Mouse (Mus musculus) spleen, adult 2 months (tissue): Measurements from ENCODE around the gene Gmds. TPM values are rescaled to one million over a fixed set of nuclear protein-coding genes. Genes with fewer than 3 reads are reported as not detected.

Experiments used
- DNase-seq, 2 experiments: peaks; one replicate each; pipeline versions ENCODE4 v3.0.0 to v3.0.0-alpha.2; 2012 to 2021; ENCODE audit warnings: low spot score in 2 of 2, low read depth in 1 of 2
- H3K27ac ChIP-seq: fragments of 200-500 bp; 2 replicates; pipeline ENCODE4 v1.5.1; 2012; ENCODE audit warnings: low read length, inconsistent platforms; ENCODE audit not compliant: insufficient read depth
- H3K27me3 ChIP-seq: fragments of 200-500 bp; 2 replicates; pipeline ENCODE4 v1.6.1; 2012; ENCODE audit warnings: mild to moderate bottlenecking, moderate library complexity, low read length, inconsistent platforms; ENCODE audit not compliant: control insufficient read depth, insufficient read depth
- H3K36me3 ChIP-seq: fragments of 200-500 bp; 2 replicates; pipeline ENCODE4 v1.6.1; 2012; ENCODE audit warnings: mild to moderate bottlenecking, low read length, inconsistent platforms; ENCODE audit not compliant: control insufficient read depth, insufficient read depth
- H3K4me1 ChIP-seq: fragments of 200-500 bp; 2 replicates; pipeline ENCODE4 v1.6.1; 2011; ENCODE audit warnings: inconsistent platforms; ENCODE audit not compliant: control insufficient read depth, insufficient read depth, insufficient read length
- H3K4me3 ChIP-seq: fragments of 200-500 bp; 2 replicates; pipeline ENCODE4 v1.5.1; 2011; ENCODE audit warnings: mild to moderate bottlenecking, inconsistent platforms; ENCODE audit not compliant: insufficient read depth, insufficient read length; ENCODE audit errors: extremely low read depth
- CTCF ChIP-seq: fragments of 200-500 bp; IDR thresholded peaks from 2 replicates; pipeline ENCODE4 v1.5.1; 2011; ENCODE audit warnings: mild to moderate bottlenecking, inconsistent platforms; ENCODE audit not compliant: insufficient read depth, insufficient read length, insufficient replicate concordance; ENCODE audit errors: extremely low read depth
- POLR2A ChIP-seq: fragments of 200-500 bp; IDR thresholded peaks from 2 replicates; pipeline ENCODE4 v1.6.1; 2011; ENCODE audit warnings: low read depth, low read length, inconsistent platforms
- WGBS: fragments of 180-500 bp; shearing (Covaris S2); methylation state at CpG from one replicate; pipeline ENCODE4 v1.1.7; 2018; 5-methylcytosine and 5-hydroxymethylcytosine counted together
- polyA plus RNA-seq: library from polyadenylated mRNA; depleted of rRNA; stranded (reverse); fragments of >200 nt; gene quantifications from 2 replicates; pipeline ENCODE4 v1.2.3, GENCODE M21; 2012

The Gmds gene
- polyA plus RNA-seq, 1 experiment, result 7.9 TPM

- DNase-seq, result no peak
- TF ChIP-seq POLR2A (no peak), CTCF (no peak)
- Histone ChIP-seq H3K4me3 (no peak overlapping the region), H3K4me1 (no peaks in the 10 kb centered on the region), H3K27me3 (no peaks in the 10 kb centered on the region), H3K27ac (no peak overlapping the region), H3K36me3 (no peaks in the 10 kb centered on the region)
- 35% methylated on average over 16 of the region's 16 CpGs for WGBS
Observed at GRCm38 (mm10) chr13:31820587-31821017, 517.9 kb downstream of the Gmds start.

GRCm38 (mm10) chr13:31819664-31820405 lies 518.7 kb downstream of the Gmds start:
- no peaks in the 10 kb centered on the region for H3K4me1 ChIP-seq
- no peaks in the 10 kb centered on the region for H3K27me3 ChIP-seq
- 87% methylated on average over 14 of the region's 14 CpGs for WGBS
- no peaks in the 10 kb centered on the region for H3K36me3 ChIP-seq
- DNase-seq, result no peak
- TF ChIP-seq POLR2A (no peak), CTCF (no peak)
- no peak overlapping the region for H3K4me3 ChIP-seq
- H3K27ac ChIP-seq, result no peak overlapping the region

DNA sequence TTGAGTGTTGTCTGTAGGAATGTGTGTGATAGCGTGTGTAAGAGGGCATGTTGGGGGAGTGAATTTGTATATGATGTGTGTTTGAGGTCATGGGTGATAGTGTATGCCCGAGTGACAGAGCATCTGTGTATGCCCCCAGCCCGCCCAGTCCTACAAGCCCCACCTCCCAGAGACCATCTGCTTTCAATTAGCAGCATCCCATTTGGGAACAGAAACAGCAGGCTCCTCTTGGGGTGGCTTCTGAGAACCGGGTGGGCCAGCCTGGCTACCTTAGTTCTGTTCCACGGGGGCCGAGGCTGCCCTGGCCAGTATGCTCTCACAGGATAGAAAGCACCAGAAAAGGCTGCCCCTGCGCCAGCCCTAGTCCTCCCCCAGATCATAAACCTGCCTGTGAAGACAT lies 520.2 kb downstream of the Gmds start:
- DNase-seq, result no peak
- WGBS, result 85% methylated on average over 7 of the region's 7 CpGs
- H3K4me3 ChIP-seq, result no peak overlapping the region
- no peaks in the 10 kb centered on the region for H3K36me3 ChIP-seq
- H3K27ac ChIP-seq, result no peak overlapping the region
- no peaks in the 10 kb centered on the region for H3K27me3 ChIP-seq
- TF ChIP-seq POLR2A, result no peak
- no peak for TF ChIP-seq CTCF
- H3K4me1 ChIP-seq, result no peaks in the 10 kb centered on the region

GRCm38 (mm10) chr13:31815383-31816003 lies 523.0 kb downstream of the Gmds start:
- Histone ChIP-seq H3K27me3 (peaks cover 12% of the 10 kb centered on the region), H3K36me3 (no peaks in the 10 kb centered on the region), H3K4me1 (no peaks in the 10 kb centered on the region; the same call in 1 of the 2 replicates), H3K27ac (no peak overlapping the region), H3K4me3 (no peak overlapping the region)
- no peak for TF ChIP-seq POLR2A
- TF ChIP-seq CTCF, result no peak
- 84% methylated on average over 15 of the region's 15 CpGs for WGBS
- no peak for DNase-seq

- TF ChIP-seq POLR2A (no peak), CTCF (no peak)
- Histone ChIP-seq H3K4me1 (peaks cover 8% of the 10 kb centered on the region), H3K36me3 (no peaks in the 10 kb centered on the region), H3K27me3 (peaks cover 24% of the 10 kb centered on the region), H3K4me3 (no peak overlapping the region), H3K27ac (no peak overlapping the region)
- no peak for DNase-seq
- 93% methylated on average over 2 of the region's 2 CpGs for WGBS
Observed at GRCm38 (mm10) chr13:31812701-31813100, 525.8 kb downstream of the Gmds start.

- Histone ChIP-seq H3K36me3 (no peaks in the 10 kb centered on the region), H3K27me3 (peaks cover 35% of the 10 kb centered on the region), H3K4me3 (no peak overlapping the region), H3K4me1 (peaks cover 12% of the 10 kb centered on the region), H3K27ac (no peak overlapping the region)
- TF ChIP-seq CTCF, result no peak
- TF ChIP-seq POLR2A, result no peak
- no peak for DNase-seq
- WGBS, result 54% methylated on average over 44 of the region's 44 CpGs
Observed at GRCm38 (mm10) chr13:31811542-31812021, 527.0 kb downstream of the Gmds start.
